Mouse (Mus musculus): ENCODE data around the gene Olfr750. TPM values are rescaled to one million over a fixed set of nuclear protein-coding genes. Genes with fewer than 3 reads are reported as not detected.

Gene Olfr750
- polyA plus RNA-seq, 2 experiments = not detected

DNA sequence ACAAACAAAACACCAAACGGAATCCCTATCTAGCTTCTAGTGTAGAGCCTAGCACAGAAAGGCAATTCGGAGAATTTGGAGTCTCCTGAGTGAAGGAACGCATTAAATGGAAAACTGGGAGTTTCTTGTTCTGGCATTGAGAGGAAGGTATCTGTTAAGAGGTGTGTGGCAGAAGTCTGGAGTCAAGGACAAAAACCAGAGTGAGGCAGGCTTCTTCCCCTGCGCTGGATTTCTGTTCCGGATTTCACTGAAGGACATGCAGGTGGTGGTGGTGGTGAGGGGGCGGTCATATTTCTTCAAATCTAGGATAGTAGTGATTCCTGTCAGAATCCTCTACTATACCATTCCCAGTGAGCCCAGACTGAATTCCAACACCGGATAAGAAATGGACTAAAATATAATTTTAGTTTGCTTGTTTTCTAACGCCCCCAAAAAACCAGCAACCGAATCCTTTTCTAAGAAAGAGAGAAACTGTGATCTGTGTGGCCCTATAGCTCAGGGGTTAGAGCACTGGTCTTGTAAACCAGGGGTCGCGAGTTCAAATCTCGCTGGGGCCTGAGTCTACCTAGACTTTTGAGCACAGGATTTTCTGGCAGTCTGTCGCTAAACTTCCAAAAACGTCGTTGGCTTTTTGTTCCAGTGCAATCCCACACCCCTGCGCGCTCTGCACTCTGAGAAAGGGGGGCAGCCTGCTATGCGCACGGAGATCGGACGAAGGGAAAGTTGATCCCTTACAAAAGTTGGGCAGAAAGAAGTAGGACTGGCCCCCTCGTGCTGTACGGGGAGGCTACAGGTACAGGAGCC is 14.1 kb upstream of the Olfr750 start:
- Histone ChIP-seq H3K9me3 (ENCODE audit: control insufficient read depth, low read length) (no peaks in the 10 kb centered on the region), H3K4me3 (replicated peaks; ENCODE audit: low read length) (peak overlapping the region; percentile 66), H3K27ac (replicated peaks; ENCODE audit: low read depth, low read length) (peak overlapping the region; percentile 71), H3K36me3 (ENCODE audit: control insufficient read depth, insufficient read depth, low read length) (no peaks in the 10 kb centered on the region), H3K9ac (ENCODE audit: low read depth, low read length, severe bottlenecking) (peak overlapping the region; percentile 58), H3K27me3 (ENCODE audit: control insufficient read depth, insufficient read depth, low read length) (no peaks in the 10 kb centered on the region; the same call in 1 of the 2 replicates), H3K4me2 (replicated peaks; ENCODE audit: low read depth, low read length, severe bottlenecking) (peak overlapping the region; percentile 69), H3K4me1 (ENCODE audit: control insufficient read depth, insufficient read depth, low read length) (no peaks in the 10 kb centered on the region)
- TF ChIP-seq POLR2A (IDR thresholded peaks at IDR 0.05; ENCODE audit: borderline replicate concordance, extremely low read depth, insufficient read depth, insufficient read length) = no peak
- WGBS = under 1% methylated on average over 23 of the region's 23 CpGs
- ATAC-seq (ENCODE audit: low FRiP score, low read depth) = peak; percentile 27
- DNase-seq (ENCODE audit: low spot score) = peak; percentile 88

DNA sequence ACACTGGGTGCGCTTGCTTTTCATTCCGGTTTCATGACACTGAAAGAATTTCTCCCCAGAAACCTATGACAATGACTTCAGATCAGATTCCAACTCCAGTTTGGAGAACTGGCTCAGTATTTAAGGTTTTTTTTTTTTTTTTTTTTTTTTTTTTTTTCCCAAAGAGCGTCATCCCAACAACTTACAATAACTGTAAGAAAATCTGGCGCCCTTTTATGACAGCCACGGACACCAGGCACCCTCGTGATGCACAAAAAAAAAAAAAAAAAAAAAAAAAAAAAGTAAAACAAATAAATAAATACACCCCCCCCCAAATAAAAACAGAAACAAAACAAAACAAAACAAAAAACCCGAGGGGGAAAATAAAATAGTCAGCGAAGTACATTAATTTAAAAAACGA is 13.5 kb upstream of the Olfr750 start:
- DNase-seq (ENCODE audit: low spot score) (no peak), ATAC-seq (ENCODE audit: low FRiP score, low read depth) (no peak)
- TF ChIP-seq POLR2A (IDR thresholded peaks at IDR 0.05; ENCODE audit: borderline replicate concordance, extremely low read depth, insufficient read depth, insufficient read length) = no peak
- Histone ChIP-seq H3K36me3 (ENCODE audit: control insufficient read depth, insufficient read depth, low read length) (no peaks in the 10 kb centered on the region), H3K27me3 (ENCODE audit: control insufficient read depth, insufficient read depth, low read length) (peaks cover under 1% of the 10 kb centered on the region; the same call in 1 of the 2 replicates), H3K9ac (ENCODE audit: low read depth, low read length, severe bottlenecking) (no peak overlapping the region), H3K4me1 (ENCODE audit: control insufficient read depth, insufficient read depth, low read length) (no peaks in the 10 kb centered on the region), H3K4me2 (replicated peaks; ENCODE audit: low read depth, low read length, severe bottlenecking) (peak overlapping the region; percentile 69), H3K4me3 (replicated peaks; ENCODE audit: low read length) (peak overlapping the region; percentile 66), H3K27ac (replicated peaks; ENCODE audit: low read depth, low read length) (no peak overlapping the region), H3K9me3 (ENCODE audit: control insufficient read depth, low read length) (no peaks in the 10 kb centered on the region)
- 13% methylated on average over 9 of the region's 9 CpGs for WGBS

DNA sequence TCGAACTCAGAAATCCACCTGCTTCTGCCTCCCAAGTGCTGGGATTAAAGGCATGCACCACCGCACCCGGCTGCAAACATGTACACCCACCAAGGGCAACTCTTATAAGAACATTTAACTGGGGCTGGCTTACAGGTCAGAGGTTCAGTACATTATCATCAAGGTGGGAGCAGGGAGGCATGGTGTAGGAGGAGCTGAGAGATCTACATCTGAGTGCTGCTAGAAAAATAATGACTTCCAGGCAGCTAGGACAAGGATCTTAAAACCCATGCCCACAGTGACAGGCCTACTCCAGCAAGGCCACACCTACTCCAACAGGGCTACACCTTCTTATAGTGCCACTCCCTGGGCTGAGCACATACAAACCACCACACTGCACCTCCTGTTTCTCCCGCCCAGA is 11.7 kb upstream of the Olfr750 start:
- H3K4me3 ChIP-seq (replicated peaks; ENCODE audit: low read length) = no peak overlapping the region
- DNase-seq (ENCODE audit: low spot score) (no peak), ATAC-seq (ENCODE audit: low FRiP score, low read depth) (no peak)
- no peak overlapping the region for H3K4me2 ChIP-seq (replicated peaks; ENCODE audit: low read depth, low read length, severe bottlenecking)
- H3K27me3 ChIP-seq (ENCODE audit: control insufficient read depth, insufficient read depth, low read length) = peaks cover 7% of the 10 kb centered on the region; the same call in 1 of the 2 replicates
- WGBS = 69% methylated on average over 4 of the region's 4 CpGs
- H3K36me3 ChIP-seq (ENCODE audit: control insufficient read depth, insufficient read depth, low read length) = no peaks in the 10 kb centered on the region
- no peak overlapping the region for H3K9ac ChIP-seq (ENCODE audit: low read depth, low read length, severe bottlenecking)
- no peaks in the 10 kb centered on the region for H3K4me1 ChIP-seq (ENCODE audit: control insufficient read depth, insufficient read depth, low read length)
- H3K9me3 ChIP-seq (ENCODE audit: control insufficient read depth, low read length) = no peaks in the 10 kb centered on the region
- no peak overlapping the region for H3K27ac ChIP-seq (replicated peaks; ENCODE audit: low read depth, low read length)
- TF ChIP-seq POLR2A (IDR thresholded peaks at IDR 0.05; ENCODE audit: borderline replicate concordance, extremely low read depth, insufficient read depth, insufficient read length) = no peak

DNA sequence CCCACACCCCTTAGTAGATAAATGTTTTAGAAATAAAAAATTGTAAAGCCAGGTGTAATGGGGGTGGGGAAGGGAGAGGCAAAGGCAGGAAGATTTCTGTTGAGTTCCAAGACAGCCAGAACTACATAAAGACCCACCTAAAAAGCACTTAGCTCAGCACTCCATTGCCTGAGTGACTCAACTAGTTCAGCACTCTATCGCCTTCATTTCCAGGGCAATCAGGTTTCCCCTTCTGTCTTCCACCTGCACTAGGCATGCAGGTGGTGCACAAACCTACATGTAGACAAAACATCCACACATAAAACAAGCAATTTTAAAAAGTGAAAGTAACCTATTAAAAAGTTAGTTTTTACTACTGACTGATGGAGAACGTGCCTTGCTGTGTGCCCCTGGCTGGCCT is 10.9 kb upstream of the Olfr750 start:
- H3K9me3 ChIP-seq (ENCODE audit: control insufficient read depth, low read length) = no peaks in the 10 kb centered on the region
- no peak overlapping the region for H3K4me3 ChIP-seq (replicated peaks; ENCODE audit: low read length)
- peaks cover 7% of the 10 kb centered on the region; the same call in 1 of the 2 replicates for H3K27me3 ChIP-seq (ENCODE audit: control insufficient read depth, insufficient read depth, low read length)
- TF ChIP-seq POLR2A (IDR thresholded peaks at IDR 0.05; ENCODE audit: borderline replicate concordance, extremely low read depth, insufficient read depth, insufficient read length) = no peak
- ATAC-seq (ENCODE audit: low FRiP score, low read depth) (no peak), DNase-seq (ENCODE audit: low spot score) (no peak)
- H3K36me3 ChIP-seq (ENCODE audit: control insufficient read depth, insufficient read depth, low read length) = no peaks in the 10 kb centered on the region
- no peak overlapping the region for H3K9ac ChIP-seq (ENCODE audit: low read depth, low read length, severe bottlenecking)
- H3K4me1 ChIP-seq (ENCODE audit: control insufficient read depth, insufficient read depth, low read length) = no peaks in the 10 kb centered on the region
- 67% methylated on average over 2 of the region's 2 CpGs for WGBS
- H3K4me2 ChIP-seq (replicated peaks; ENCODE audit: low read depth, low read length, severe bottlenecking) = no peak overlapping the region
- no peak overlapping the region for H3K27ac ChIP-seq (replicated peaks; ENCODE audit: low read depth, low read length)

DNA sequence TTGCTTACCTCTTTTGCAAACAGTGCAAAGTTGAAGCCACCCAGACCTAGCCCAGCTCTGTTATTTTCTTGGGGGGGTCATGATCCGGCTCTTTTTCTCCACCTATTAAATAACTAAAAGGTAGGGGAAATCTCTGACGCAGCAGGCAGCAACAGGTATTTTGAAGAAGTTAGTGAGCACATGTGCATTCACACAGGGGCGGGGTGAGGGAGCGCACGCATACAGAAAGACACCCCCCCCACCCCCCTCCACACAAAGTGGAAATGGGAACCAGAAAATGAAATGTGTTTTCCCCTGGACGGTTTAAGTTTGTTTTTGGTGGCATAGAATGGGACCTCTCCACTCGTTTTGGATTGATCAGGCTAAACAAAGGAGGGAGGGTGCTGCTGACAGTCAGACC is 9.6 kb upstream of the Olfr750 start:
- Histone ChIP-seq H3K9me3 (ENCODE audit: control insufficient read depth, low read length) (no peaks in the 10 kb centered on the region), H3K4me1 (ENCODE audit: control insufficient read depth, insufficient read depth, low read length) (no peaks in the 10 kb centered on the region), H3K36me3 (ENCODE audit: control insufficient read depth, insufficient read depth, low read length) (no peaks in the 10 kb centered on the region), H3K9ac (ENCODE audit: low read depth, low read length, severe bottlenecking) (no peak overlapping the region), H3K27ac (replicated peaks; ENCODE audit: low read depth, low read length) (no peak overlapping the region), H3K4me3 (replicated peaks; ENCODE audit: low read length) (peak overlapping the region; percentile 47), H3K27me3 (ENCODE audit: control insufficient read depth, insufficient read depth, low read length) (peaks cover 7% of the 10 kb centered on the region; the same call in 1 of the 2 replicates), H3K4me2 (replicated peaks; ENCODE audit: low read depth, low read length, severe bottlenecking) (peak overlapping the region; percentile 75)
- DNase-seq (ENCODE audit: low spot score) = no peak
- ATAC-seq (ENCODE audit: low FRiP score, low read depth) = no peak
- WGBS = 10% methylated on average over 7 of the region's 7 CpGs
- no peak for TF ChIP-seq POLR2A (IDR thresholded peaks at IDR 0.05; ENCODE audit: borderline replicate concordance, extremely low read depth, insufficient read depth, insufficient read length)

Measured in limb, embryonic 14.5 days (tissue).